In genomic region chr12:23189546-23189945, GRCm38 (mm10) we compare ENCODE assay signal across 8 mouse cellular contexts.
A peak's percentile ranks its signal among the peaks of the same experiment; 100 is the strongest.
DNase-seq lines count a peak whose midpoint lies in the region; ATAC-seq and TF ChIP-seq lines count a peak whose summit lies in the region.
"Not testable (repeated sequence)": the region's sequence is repeated elsewhere in the genome, so short reads cannot be mapped to it uniquely, and the experiment has no call there.

No protein-coding gene starts in this region.

- H3K9me3 ChIP-seq in embryonic facial prominence, embryonic 12.5 days; hindbrain, embryonic 16.5 days (ENCODE audit: control insufficient read depth, low read length); lung, postnatal 0 days (ENCODE audit: low read length): not testable (repeated sequence)

- H3K27me3 ChIP-seq in embryonic facial prominence, embryonic 12.5 days; heart, adult 2 months (ENCODE audit: control insufficient read depth, insufficient read depth, low read length); hindbrain, embryonic 16.5 days (replicated peaks; ENCODE audit: control insufficient read depth, insufficient read depth, low read length); lung, postnatal 0 days (replicated peaks; ENCODE audit: insufficient read depth, low read length): not testable (repeated sequence)

- peak overlapping the region; percentile 66 for H3K9ac ChIP-seq in embryonic facial prominence, embryonic 12.5 days
- not testable (repeated sequence) for H3K9ac ChIP-seq in heart, adult 2 months (ENCODE audit: low read depth, low read length); lung, postnatal 0 days (replicated peaks; ENCODE audit: low read depth)
- peak overlapping the region; percentile 50 for H3K9ac ChIP-seq in hindbrain, embryonic 16.5 days (ENCODE audit: low read depth, low read length)

- H3K36me3 ChIP-seq in embryonic facial prominence, embryonic 12.5 days; heart, adult 2 months (ENCODE audit: control insufficient read depth, insufficient read depth, low read length); hindbrain, embryonic 16.5 days (ENCODE audit: control insufficient read depth, insufficient read depth, low read length); lung, postnatal 0 days (ENCODE audit: insufficient read depth, low read length): not testable (repeated sequence)

- H3K4me3 ChIP-seq in embryonic facial prominence, embryonic 12.5 days: peak overlapping the region; percentile 54
- not testable (repeated sequence) for H3K4me3 ChIP-seq in heart, adult 2 months; left cerebral cortex, adult 2 months
- peak overlapping the region; percentile 43 for H3K4me3 ChIP-seq in hindbrain, embryonic 16.5 days (ENCODE audit: low read length)
- peak overlapping the region; percentile 29 for H3K4me3 ChIP-seq in lung, postnatal 0 days (ENCODE audit: low read depth, low read length)
- H3K4me3 ChIP-seq in olfactory bulb, adult 2 months (ENCODE audit: insufficient read depth, low read depth, low read length): peak overlapping the region; percentile 5; the same call in 1 of the 2 replicates

- not testable (repeated sequence) for H3K4me1 ChIP-seq in embryonic facial prominence, embryonic 12.5 days; heart, adult 2 months (ENCODE audit: control insufficient read depth, insufficient read depth, low read length); hindbrain, embryonic 16.5 days (ENCODE audit: control insufficient read depth, insufficient read depth, low read depth, low read length); lung, postnatal 0 days (ENCODE audit: insufficient read depth, low read depth, low read length); olfactory bulb, adult 2 months (ENCODE audit: control insufficient read depth, insufficient read depth, low read length)

- intact Hi-C loops in heart, adult 2 months (cut with DNase I); left cerebral cortex, adult 2 months (cut with DNase I): not testable (repeated sequence)

- ATAC-seq in embryonic facial prominence, embryonic 12.5 days (ENCODE audit: insufficient number of reproducible peaks, insufficient read depth, low FRiP score, low TSS enrichment): peak; percentile 86
- peak; percentile 91 for ATAC-seq in hindbrain, embryonic 16.5 days
- not testable (repeated sequence) for ATAC-seq in lung, postnatal 0 days

- TF ChIP-seq CTCF in heart, adult 2 months (IDR thresholded peaks at IDR 0.05); left cerebral cortex, adult 2 months (IDR thresholded peaks at IDR 0.05); lung, postnatal 0 days (IDR thresholded peaks at IDR 0.05); olfactory bulb, adult 2 months (IDR thresholded peaks at IDR 0.05; ENCODE audit: insufficient read depth, low read depth, low read length): not testable (repeated sequence)

- not testable (repeated sequence) for H3K27ac ChIP-seq in embryonic facial prominence, embryonic 12.5 days; heart, adult 2 months; hindbrain, embryonic 16.5 days (ENCODE audit: low read depth, low read length); left cerebral cortex, adult 2 months; lung, postnatal 0 days (ENCODE audit: low read length); olfactory bulb, adult 2 months (ENCODE audit: insufficient read depth, low read depth, low read length)

- H3K4me2 ChIP-seq in embryonic facial prominence, embryonic 12.5 days (replicated peaks): peak overlapping the region; percentile 47
- H3K4me2 ChIP-seq in hindbrain, embryonic 16.5 days (ENCODE audit: low read length): peak overlapping the region; percentile 49
- peak overlapping the region; percentile 48 for H3K4me2 ChIP-seq in lung, postnatal 0 days (replicated peaks; ENCODE audit: low read depth, low read length)

- under 1% methylated on average over 42 of the region's 42 CpGs for WGBS in embryonic facial prominence, embryonic 12.5 days
- WGBS in heart, adult 2 months: 2% methylated on average over 32 of the region's 42 CpGs
- 0% methylated on average over 25 of the region's 42 CpGs for WGBS in hindbrain, embryonic 16.5 days
- WGBS in lung, postnatal 0 days: 5% methylated on average over 21 of the region's 42 CpGs
- 3% methylated on average over 42 of the region's 42 CpGs for WGBS in olfactory bulb, adult 2 months

- H3K79me2 ChIP-seq in heart, adult 2 months (replicated peaks; ENCODE audit: control insufficient read depth, insufficient read depth, low read length): not testable (repeated sequence)

- not testable (repeated sequence) for TF ChIP-seq POLR2A in heart, adult 2 months (IDR thresholded peaks at IDR 0.05; ENCODE audit: insufficient read depth, low read depth, low read length); olfactory bulb, adult 2 months (IDR thresholded peaks at IDR 0.05; ENCODE audit: insufficient read depth, low read depth, low read length)

- peak; percentile 37 for DNase-seq in adipocyte (ENCODE audit: low spot score)
- DNase-seq in heart, adult 2 months: peak; percentile 43 to 57
- peak; percentile 10 to 12 for DNase-seq in left cerebral cortex, adult 2 months (ENCODE audit: extremely low spot score in 1 of 2, low spot score in 2 of 2)
- DNase-seq in lung, postnatal 0 days (ENCODE audit: low spot score): peak; percentile 4
- DNase-seq in thymus, postnatal 4 days: peak; percentile 46

- TF ChIP-seq EP300 in heart, adult 2 months (IDR thresholded peaks at IDR 0.05; ENCODE audit: insufficient read depth, low read depth, low read length); lung, postnatal 0 days (IDR thresholded peaks at IDR 0.05): not testable (repeated sequence)
